Mouse (Mus musculus): Measurements from ENCODE around the gene Fignl1. TPM values are rescaled to one million over a fixed set of nuclear protein-coding genes. Genes with fewer than 3 reads are reported as not detected.
A peak's percentile ranks its signal among the peaks of the same experiment; 100 is the strongest.

Fignl1 gene
- total RNA-seq, 2 experiments from 2014 or later: 18.7 to 19.9 TPM

DNA sequence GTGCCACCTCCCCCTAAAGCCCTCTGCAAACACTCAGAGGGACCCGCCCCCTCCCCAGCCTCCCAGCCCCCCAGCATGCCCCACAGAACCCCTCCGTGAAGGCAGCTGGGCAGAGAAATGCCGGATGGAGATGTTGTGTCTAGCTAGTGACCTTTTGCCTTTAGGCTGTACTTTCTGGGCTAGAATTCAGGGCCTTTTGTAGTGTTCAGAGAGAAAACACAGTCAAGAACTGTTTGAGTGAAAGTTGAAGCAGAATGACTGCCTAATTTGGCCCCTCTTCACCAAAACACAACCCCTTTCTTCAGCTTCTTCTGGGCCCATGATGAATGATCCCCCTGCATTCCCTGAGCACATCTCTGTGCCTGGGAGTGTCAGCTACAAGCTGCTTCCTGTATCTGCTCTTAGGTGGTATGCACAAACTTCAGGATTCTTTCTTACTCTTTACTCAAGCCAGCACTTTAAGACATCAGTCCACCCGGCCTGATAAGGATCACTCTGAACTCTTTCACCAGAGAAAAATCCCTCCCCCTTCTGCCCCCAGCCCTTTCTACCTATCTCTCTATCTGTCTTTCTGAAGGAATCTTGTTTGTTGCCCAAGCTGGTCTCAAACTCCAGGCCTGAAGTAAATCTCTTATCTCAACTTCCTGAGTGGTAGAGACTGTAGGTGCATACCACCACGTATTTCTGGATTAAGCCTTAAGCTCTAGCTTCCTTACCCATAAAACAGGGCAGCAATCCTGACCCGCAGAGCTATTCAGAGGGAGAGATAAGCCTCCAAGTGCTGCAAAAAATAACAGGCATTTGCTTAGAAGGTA, 23.4 kb upstream of the Fignl1 start:
- no peak for DNase-seq

GRCm38 (mm10) chr11:11831526-11831925, 22.8 kb upstream of the Fignl1 start:
- no peak for DNase-seq

- DNase-seq: no peak
Observed at GRCm38 (mm10) chr11:11830884-11831495, 22.2 kb upstream of the Fignl1 start.

DNA sequence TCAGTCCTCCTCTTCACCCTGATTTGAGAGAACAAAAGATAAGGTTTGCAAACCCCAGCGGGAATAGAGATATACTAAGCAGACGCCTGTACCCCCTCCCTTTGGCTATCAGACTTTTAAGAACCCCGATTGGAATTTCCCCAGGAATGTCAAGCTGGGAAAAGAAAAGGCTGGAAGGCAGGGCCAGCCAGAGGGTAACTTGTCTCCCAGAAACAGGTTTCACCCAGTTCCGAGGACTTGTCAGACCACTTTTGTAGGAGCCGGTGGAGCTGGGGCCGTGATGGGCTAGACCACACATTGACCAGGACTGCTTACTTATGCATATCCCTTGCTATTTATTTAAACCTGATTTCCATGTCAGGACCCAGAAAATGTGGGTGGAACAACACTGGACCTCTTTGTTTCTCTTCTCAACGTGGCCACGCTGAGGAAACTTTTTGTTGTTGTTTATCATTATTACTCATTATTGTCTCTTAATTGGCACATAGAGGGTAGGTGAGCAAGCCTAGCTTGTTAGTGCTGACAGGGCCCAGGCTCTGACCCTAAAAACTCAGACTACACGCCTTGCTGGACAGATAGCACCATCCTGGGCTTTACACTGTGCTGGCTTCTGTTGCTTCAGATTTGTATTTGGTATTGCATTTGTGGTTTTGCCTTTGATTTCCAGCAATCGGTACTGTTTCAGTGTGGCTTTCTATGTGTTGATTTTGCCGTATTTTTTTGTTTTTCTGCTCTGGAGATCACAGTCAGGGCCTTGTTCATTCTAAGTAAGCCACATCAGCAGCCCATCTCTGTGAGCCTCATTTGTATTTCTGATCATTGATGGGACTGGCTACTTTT, 20.6 kb upstream of the Fignl1 start:
- DNase-seq: no peak

DNA sequence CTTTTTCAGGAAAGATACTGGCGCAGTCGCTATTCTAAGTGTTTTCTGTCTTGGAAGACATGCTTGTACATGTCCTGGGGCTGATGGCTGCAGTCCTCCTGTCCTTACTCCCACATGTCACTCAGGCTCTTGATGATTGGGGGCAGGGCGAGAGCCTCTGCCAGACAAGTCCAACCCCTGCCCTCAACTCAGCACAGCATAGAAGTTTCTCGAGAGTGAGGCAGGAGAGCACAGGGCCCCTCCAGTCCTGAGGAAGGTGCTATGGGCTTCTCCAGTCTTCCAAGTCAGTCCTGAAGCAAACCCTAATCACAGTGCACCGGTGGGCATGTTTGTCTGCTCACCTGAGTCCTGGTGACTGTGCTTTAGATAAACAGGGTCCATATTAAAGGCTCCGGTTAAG, 20.0 kb upstream of the Fignl1 start:
- DNase-seq: no peak

- DNase-seq: no peak
Observed at GRCm38 (mm10) chr11:11828251-11828650, 19.5 kb upstream of the Fignl1 start.

DNA sequence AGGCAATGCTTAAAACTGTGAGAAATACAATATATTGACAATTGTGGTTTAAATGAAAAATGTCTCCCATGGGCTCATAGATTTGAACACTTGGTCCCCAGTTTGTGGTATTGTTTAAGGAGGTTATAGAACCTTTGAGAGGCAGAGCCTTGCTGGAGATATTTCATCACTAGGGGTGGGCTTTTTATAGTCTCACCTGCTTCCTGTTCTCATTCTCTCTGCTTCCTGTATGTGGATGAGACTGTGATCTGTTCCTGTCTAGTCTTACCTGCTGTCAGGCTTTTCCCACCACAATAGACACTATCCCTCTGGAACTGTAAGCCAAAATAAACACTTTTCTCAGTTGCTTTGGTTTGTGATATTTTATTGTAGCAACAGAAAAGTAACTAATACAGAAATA, 17.7 kb upstream of the Fignl1 start:
- no peak for DNase-seq

GRCm38 (mm10) chr11:11825670-11826069, 16.9 kb upstream of the Fignl1 start:
- DNase-seq: no peak

GRCm38 (mm10) chr11:11824970-11825635, 16.3 kb upstream of the Fignl1 start:
- DNase-seq: no peak

DNA sequence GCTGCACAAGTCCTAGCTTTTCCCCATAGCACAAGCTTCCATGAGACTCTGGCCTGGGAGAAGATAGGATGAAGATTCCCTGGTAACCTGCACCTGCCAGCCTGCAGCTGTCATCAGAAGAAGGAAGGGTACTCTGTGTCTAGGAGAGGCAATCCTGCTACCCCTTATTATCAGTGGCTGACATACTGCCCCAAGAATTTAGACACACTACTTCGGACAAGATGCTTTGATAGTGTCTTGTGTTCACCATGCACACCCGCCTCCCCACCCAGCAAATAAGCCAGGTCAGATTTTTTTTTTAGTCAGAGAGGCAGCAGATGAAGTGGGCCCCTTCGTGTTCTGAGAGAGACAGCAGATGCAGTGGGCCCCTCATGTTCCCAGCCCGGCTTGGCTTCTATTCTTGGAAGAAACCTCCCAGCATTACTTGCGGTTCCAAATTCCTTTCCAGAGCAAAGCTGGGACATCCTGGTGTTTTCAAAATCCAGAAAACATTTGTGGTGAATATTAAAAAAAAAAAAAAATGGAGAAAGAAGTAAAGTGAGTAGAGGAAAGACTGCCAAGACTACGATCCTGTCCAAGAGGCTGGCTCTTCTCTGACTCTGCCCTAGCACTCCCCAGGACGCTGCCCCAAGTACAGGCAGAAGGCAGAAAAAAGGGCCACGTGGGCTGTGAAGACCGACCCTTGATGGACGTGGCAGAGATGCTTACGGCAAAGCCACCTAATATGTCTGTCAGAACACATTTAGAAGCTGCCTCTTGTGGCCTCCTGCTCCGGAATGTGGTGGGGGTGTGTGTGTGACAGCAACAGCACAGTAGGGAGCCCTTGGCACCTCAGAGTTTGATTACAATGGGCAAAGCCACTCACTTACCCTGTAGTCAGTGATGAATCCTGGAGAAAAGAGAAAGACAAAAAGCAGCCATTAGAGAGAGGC, 15.5 kb upstream of the Fignl1 start:
- peak; percentile 51 for DNase-seq

DNA sequence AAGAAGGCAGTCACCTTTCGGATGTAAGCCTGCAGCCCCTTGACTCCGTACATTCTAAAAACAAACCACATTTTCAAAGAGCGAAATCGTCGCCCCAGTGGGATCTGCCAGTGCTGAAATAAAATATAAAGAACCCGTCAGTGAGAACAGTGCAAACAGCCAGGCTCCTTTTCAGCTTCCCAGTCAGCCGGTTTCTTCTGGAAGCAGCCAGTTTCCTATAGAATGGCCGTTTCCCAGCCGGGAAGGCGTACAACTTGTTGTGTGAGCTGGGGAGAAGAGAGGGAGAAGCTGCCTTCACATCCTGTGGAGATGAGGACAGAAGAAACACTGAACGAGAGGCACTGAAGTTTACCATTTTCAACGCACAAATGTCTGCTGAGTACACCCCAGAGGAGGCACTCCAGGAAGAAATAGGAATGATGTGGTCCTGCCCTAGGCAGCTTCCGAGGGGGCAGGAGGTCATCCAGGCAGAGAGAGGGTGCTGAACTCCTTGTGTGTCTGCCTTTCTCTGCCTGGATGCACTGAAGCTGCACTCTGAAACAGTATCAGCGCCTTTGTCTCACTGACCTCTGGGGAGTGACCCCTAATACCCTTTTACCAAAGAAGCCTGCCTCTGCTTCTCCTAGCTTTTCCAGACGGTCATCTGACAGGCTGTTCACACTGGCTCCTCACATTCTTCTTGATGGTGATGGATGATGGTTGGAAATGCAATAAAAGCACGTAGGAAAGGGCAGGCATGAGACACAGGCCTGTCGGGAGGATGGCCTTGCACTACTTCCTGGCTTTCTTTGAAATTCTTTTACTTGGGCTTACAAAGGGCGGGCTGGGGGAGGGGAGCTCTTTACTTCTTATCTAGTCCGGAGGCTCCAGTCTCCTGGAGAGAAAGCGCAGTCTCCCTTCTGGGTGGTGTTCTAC, 13.7 kb upstream of the Fignl1 start:
- DNase-seq: no peak

GRCm38 (mm10) chr11:11821387-11821975, 12.7 kb upstream of the Fignl1 start:
- DNase-seq: peak; percentile 70

- no peak for DNase-seq
Observed at GRCm38 (mm10) chr11:11820737-11821136, 12.0 kb upstream of the Fignl1 start.

DNA sequence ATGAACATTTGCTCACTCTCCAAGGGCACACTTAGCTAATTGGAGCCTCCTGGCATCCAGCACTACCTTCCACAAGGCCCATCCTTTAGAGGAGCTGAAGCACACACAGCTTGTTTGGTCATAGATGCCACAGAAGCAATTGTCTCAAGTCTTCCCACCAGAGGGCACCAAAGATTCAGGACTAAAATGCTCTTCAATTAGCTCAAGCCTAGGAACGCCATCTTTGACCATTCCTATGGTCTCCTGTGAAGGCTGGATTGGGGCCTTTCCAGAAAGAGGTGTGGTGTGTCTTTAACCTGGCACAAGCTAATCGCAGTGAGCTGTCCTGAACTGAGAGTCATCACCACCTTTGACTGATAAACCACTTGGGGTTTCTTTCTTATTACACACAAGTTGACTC, 11.5 kb upstream of the Fignl1 start:
- peak; percentile 88 for DNase-seq

DNA sequence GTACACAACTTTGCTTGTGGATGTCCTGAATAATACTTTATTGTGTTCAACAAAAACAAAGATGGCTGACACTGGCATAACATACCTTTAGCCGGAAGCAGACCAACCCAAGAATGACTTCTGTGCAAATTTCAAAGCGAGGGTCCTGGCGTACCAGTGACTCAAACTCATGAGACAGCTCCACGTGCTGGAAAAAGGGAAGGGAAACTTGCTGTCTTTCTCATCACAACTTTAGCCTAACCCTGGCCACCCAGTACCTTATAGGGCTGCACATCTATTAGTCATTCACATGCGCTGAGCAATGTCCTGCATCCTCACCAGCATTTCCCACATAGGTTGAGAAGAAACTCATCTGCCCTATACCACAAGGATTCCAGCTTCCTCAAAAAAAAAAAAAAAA, 10.4 kb upstream of the Fignl1 start:
- DNase-seq: no peak

DNA sequence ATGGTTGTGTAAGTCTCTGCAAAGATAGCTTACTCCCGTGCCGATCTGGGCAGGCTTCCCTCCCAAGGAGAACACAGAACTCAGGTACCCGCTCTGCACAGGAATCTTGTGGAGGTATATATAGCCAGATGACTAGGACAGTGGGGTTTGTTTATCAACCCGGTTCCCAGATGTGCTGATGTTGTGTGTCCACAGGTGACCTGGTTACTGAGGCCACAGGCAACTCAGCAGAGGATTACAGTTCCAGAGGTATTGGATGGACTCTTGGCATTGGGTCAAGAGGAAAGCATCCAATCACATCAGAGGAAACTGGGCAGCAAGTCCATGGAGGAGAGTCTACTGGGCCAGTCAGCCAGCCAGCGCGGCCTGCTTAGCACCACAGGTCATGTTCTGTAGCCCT, 10.0 kb upstream of the Fignl1 start:
- DNase-seq: no peak

DNA sequence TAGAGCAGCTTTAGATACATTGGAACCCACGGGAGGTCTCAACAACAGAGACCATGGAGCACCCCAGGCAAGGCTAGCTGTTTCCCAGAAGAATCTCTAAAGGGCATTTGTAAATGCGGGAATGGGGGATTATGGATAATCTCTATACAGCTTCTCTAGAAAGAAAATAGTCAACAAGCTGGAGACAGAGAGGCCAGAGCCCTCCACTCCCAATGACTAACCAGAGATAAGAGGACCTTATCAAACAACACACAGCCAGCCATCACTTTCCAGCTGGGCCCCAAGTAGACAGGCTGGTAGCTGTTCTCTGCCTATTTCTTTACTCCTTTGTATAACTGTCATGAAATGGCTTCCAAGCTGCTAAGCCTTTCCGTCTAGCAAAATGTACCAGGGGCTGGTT, 7.0 kb upstream of the Fignl1 start:
- DNase-seq: no peak

DNA sequence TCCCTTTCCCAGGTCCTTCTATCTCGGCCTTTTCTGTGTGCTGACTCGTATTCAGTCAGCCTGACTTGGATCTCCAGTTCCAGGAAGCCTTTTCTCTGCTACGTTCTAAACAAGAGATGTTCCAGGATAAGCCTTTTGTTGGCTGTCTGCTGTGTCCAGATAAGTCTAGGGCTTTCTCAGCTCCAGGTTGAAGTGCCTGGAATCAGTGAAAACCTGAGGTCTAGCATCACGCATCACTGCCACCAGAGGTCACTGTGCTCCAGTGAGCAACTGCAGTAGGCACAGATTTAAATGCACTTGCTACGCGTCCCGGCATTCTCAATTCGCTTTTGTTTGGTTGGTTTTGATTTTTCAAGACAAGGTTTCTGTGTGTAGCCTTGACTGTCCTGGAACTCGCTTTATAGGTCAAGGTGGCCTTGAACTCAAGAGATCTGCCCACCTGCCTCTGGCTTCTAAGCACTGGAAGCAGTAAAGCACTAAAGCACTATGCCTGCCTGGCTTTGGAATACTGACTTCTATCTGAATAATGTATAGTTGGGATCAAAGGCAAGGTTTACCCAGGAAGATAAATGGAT, 3.2 kb upstream of the Fignl1 start:
- peak; percentile 86 for DNase-seq

DNA sequence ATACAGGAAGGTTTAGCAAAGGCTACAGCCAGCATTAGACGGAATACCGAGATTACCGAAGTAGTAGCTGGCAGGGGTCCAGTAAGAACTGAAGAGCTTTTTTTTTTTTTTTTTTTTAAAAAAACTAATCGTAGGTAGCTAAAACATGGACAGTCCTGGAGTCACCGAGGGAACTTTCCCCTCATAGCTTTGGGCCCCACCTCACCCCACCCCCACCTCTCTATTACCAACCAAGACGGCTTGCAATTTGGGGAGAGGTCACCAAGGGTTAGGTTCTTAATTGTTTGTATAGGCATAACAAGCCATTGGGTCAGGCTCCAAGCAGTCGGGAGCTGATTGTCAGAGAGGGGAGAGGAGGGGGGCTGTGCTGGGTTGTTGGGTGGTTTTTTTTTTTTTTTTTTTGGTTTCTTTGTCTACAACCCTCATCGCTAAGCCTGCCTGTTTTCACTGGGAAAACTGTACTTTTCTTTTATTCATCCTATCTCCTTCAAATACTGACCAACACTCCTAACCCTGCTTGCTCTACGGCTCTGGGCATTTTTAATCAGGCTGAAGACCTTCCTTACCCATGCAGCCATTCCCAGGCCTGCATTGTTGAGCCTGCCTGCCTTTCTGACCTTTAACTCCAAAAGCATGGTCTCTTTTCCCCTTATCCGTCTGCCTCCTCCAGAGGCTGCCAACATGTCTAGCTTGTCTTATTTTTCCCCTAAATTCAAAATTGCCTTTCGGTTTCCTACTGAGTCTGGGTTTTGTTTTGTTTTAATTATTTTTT, 828 bp upstream of the Fignl1 start:
- DNase-seq: no peak

All from heart, postnatal 4 days (tissue).